Mouse (Mus musculus): ENCODE data around the gene Atp6v0a4. TPM values are rescaled to one million over a fixed set of nuclear protein-coding genes. Genes with fewer than 3 reads are reported as not detected.
A peak's percentile ranks its signal among the peaks of the same experiment; 100 is the strongest.

The Atp6v0a4 gene
- total RNA-seq, 2 experiments from 2014 or later: 3.5 to 5.1 TPM

GRCm38 (mm10) chr6:38087242-38088026, 37.0 kb downstream of the Atp6v0a4 start:
- intact Hi-C loops (cut with DNase I): no loop called here
- no peak for DNase-seq

DNA sequence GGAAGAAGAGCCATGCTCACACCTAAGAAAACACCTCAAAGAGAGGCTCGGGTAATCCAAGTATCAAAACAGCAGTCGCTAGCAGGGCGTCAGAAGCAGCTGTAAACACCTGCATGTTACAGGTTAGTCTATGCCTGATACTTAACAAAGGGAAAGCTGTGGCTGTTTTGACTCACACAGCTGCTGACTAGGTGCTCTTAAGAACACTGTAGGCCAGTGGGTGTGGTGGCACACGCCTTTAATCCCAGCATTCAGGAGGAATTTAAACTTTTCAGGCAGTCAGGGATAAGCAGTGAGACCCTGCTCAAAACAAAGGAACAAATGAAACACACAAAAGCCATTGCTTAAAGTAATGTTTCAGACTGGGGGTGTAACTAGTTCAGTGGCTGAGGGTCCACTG, 41.2 kb downstream of the Atp6v0a4 start:
- intact Hi-C loops (cut with DNase I): no loop called here
- DNase-seq: no peak

- intact Hi-C loops (cut with DNase I): no loop called here
- peak; percentile 34 to 47 for DNase-seq
Measured at GRCm38 (mm10) chr6:38081727-38082341, 42.6 kb downstream of the Atp6v0a4 start.

GRCm38 (mm10) chr6:38080364-38080763, 44.0 kb downstream of the Atp6v0a4 start:
- no peak for DNase-seq
- intact Hi-C loops (cut with DNase I): no loop called here

GRCm38 (mm10) chr6:38073592-38073991, 50.8 kb downstream of the Atp6v0a4 start:
- no peak for DNase-seq
- intact Hi-C loops (cut with DNase I): loop anchor here (5.0 to 10.0 kb wide), 2 partner anchors 59 to 709 kb away; no protein-coding TSS in a partner anchor

GRCm38 (mm10) chr6:38072137-38072796, 52.1 kb downstream of the Atp6v0a4 start:
- intact Hi-C loops (cut with DNase I): loop anchor here (5.0 to 10.0 kb wide), 2 partner anchors 60 to 707 kb away; no protein-coding TSS in a partner anchor
- DNase-seq: peak; percentile 14 to 19

DNA sequence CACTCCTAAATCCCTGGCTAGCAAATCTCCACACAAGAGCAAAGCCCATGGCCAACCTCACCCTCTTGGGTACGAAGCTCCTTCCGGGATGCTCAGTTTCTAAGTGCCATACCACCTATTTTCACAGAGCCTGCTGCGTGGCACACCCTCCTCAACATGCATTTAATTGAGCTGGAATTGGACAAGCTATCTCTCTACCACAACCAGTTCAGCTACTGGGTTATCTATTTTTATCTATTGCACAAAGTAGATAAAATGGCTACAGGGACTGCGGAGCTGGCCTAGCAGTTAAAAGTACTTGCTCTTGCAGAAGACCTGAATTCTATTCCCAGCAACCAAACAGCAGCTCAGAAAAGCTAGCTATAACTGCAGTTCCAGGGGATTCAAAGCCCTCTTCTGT, 53.1 kb downstream of the Atp6v0a4 start:
- intact Hi-C loops (cut with DNase I): loop anchor here (5.0 to 10.0 kb wide), 2 partner anchors 61 to 706 kb away; no protein-coding TSS in a partner anchor

GRCm38 (mm10) chr6:38066215-38066614, 58.2 kb downstream of the Atp6v0a4 start:
- intact Hi-C loops (cut with DNase I): loop anchor here (1.0 to 5.0 kb wide), 4 partner anchors 57 to 601 kb away; partner anchors contain the start of gene Trim24
- DNase-seq: peak; percentile 69 to 78

More for the DNA sequence above, 53.1 kb downstream of the Atp6v0a4 start:
- DNase-seq: no peak

- intact Hi-C loops (cut with DNase I): loop anchor here (1.0 to 5.0 kb wide), 4 partner anchors 56 to 601 kb away; partner anchors contain the start of gene Trim24
- peak in 1 of 2 experiments; percentile 12 for DNase-seq
Measured at GRCm38 (mm10) chr6:38065501-38066122, 58.8 kb downstream of the Atp6v0a4 start.

GRCm38 (mm10) chr6:38065122-38065500, 59.3 kb downstream of the Atp6v0a4 start:
- DNase-seq: peak in 1 of 2 experiments; percentile 26
- intact Hi-C loops (cut with DNase I): loop anchor here (5.0 kb wide), 1 partner anchor 193 kb away; the partner anchor contains the start of gene Trim24

DNA sequence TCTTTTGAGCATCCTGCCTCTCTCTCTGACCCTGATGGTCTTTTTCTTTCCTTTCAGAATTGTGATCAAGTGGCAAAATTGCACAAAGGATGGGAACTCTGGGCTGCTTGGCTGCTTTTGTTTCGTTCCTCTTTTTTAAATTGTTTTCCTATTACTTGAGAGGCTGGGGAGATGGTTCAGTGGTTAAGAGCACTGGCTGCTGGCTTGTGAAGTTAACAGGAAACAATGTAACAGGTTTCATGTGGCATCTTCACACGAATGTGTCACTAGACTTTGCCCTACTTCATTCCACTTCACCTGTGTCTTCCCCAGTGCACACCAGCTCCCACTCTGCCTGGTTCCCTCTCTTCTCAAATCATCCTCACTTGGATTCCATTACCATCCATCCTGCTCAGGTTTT, 59.8 kb downstream of the Atp6v0a4 start:
- intact Hi-C loops (cut with DNase I): loop anchor here (5.0 kb wide), 1 partner anchor 192 kb away; the partner anchor contains the start of gene Trim24
- no peak for DNase-seq

- intact Hi-C loops (cut with DNase I): no loop called here
- DNase-seq: no peak
Measured at GRCm38 (mm10) chr6:38058805-38059204, 65.6 kb downstream of the Atp6v0a4 start.

DNA sequence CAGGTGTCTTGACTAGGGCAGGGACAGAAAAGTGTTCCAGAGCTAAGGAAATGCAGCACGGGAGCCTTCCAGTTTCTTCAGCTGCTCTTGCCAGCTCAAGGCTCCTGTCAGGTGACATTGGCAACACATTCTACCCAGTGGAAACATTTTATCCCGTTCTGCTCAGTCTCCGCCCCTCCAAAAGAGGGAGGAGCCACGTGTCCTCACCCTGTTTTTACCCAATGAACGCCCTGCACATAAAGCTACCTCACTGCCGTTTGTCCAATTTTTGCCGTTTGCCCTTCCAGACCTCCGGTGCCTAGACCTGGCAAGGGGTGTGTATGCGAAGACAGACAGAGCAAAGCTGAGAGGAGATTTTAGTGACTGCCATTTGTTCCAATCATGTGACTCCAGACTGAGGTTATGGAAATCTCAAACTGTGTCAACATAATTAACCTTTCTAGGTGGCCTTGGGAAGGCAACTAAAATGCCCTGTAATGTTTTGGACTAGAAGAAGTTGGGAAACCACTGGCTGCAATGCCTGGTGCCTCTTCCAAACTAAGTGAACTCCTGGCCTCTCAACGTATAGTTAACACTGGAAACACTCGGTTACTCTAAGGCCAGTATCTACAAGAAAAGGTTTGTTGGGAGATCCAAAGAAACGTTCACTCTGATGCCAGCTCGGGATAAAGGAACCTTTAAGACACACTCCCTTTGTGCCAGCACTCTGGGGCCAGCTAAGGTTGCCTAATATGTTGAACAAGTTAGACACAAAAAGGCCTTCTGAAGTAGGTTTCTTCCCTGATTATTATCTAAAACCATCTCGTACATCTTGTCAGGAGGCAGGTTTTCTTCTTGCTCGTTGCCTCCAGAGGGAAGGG, 68.7 kb downstream of the Atp6v0a4 start:
- no peak for DNase-seq
- intact Hi-C loops (cut with DNase I): no loop called here

GRCm38 (mm10) chr6:38049601-38050000, 74.8 kb downstream of the Atp6v0a4 start:
- intact Hi-C loops (cut with DNase I): no loop called here
- DNase-seq: no peak

GRCm38 (mm10) chr6:38048800-38049561, 75.4 kb downstream of the Atp6v0a4 start:
- DNase-seq: peak; percentile 50 to 52
- intact Hi-C loops (cut with DNase I): no loop called here

GRCm38 (mm10) chr6:38048003-38048402, 76.4 kb downstream of the Atp6v0a4 start:
- peak in 1 of 2 experiments; percentile 15 for DNase-seq
- intact Hi-C loops (cut with DNase I): no loop called here

DNA sequence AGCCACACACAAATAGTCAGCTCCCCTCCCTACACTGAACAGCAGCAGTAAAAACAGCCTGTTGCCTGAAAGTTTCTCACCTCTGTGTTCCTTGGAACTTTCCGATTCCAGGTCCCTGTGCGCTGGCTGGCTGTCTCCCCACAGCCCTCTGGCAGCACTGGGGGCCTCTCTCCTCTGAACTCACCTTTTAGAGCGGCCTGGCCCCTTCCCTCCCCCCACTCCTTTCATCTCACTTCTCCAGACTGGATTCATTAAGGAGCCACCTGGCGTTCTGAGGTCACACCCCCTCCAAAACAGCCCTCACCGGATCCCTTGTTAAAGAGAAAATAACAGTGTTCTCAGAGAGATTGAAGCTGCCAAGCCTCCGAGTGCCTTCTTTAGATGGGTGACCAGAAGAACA, 77.5 kb downstream of the Atp6v0a4 start, which contains the start of gene Svopl:
Gene Svopl, minus strand, starts transcription at position 159 of the 400 bp plus-strand sequence.
- intact Hi-C loops (cut with DNase I): no loop called here
- no peak for DNase-seq

DNA sequence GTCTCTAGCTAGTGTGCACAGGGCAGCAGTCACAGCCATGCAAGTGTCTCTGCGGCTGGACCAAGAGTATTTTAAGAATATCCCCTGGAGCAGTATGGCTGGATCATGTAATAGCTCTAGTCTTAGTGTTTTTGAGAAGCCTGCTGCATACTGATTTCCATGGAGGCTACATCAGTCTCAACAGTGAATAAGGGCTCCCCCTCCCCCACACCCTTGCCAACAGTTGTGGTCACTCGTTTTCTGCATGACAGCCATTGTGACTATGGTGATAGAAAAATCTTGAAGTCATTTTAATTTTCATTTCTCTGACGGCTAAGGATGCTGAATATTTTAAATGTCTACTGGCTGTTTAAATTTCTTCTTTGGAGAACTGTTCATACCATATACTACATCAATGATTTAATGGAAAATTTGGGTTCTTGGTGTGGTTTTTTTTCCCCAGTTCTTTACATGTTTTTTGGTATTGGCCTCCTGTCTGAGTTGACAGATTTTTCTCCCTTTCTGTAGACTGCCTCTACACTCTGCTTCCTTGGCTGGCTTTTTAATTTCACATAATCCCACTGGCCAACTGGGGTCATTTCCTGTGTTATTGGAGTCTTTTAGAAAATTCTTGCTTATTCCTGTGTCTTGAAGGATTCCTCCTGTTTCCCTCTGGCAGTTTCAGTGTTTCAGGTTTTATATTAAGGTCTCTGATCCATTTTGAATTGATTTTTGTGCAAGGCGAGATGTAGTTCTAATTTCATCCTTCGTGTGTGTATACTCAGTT, 91.4 kb downstream of the Atp6v0a4 start:
- peak in 1 of 2 experiments; percentile 31 for DNase-seq
- intact Hi-C loops (cut with DNase I): no loop called here
